Mouse (Mus musculus) left cerebral cortex, postnatal 36 days (tissue): ENCODE measurements around the gene Zfp458. TPM values are rescaled to one million over a fixed set of nuclear protein-coding genes. Genes with fewer than 3 reads are reported as not detected.
"Not testable (repeated sequence)": the region's sequence is repeated elsewhere in the genome, so short reads cannot be mapped to it uniquely, and the experiment has no call there.

Experiments used
- DNase-seq, 2 experiments: peaks; one replicate each; pipeline ENCODE4 v3.0.0; 2021 to 2022; ENCODE audit warnings: low spot score in 2 of 2, mixed read lengths in 1 of 2
- intact Hi-C: fragments of 180-260 bp; cut with DNase I; formaldehyde crosslinking; loops from one replicate; pipeline ENCODE4 v1.15.1; 2025
- total RNA-seq, 2 experiments: library from RNA; stranded (reverse); gene quantifications; 2 replicates each; pipeline ENCODE4 v1.2.3; 2021

The Zfp458 gene
- total RNA-seq = 10 to 100 TPM; 17.7 to 21.5 TPM

DNA sequence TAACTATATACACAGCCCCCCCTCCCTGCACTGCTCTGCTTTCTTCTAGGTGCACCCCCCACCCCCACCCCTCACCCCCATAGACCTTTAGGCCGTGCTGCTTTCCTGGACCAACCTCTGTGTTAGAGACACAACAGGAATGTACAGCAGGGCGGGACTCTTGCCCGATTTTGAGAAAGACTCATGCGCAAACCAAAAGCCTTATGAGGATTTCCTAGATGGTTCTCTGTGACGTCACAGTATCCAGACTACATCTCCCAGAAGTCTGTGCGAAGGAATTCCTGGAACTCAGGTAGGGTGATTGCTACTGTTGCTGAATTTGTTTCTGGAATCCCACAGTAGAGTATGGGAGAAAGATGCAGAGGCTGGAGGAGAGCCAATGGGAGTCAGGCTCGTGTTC is at the start of gene Zfp458:
Gene Zfp458 (minus strand): TSS at position 153 of the 400 bp plus-strand sequence.
- peak; percentile 9 to 14 for DNase-seq
- intact Hi-C loops = no loop called here

- DNase-seq = no peak
- intact Hi-C loops = loop anchor here (2.0 to 5.0 kb wide), 2 partner anchors 26 to 39 kb away; partner anchors contain the start of gene Zfp595
These were observed 28.5 kb upstream of the Zfp458 start for GRCm38 (mm10) chr13:67306718-67307117.

DNA sequence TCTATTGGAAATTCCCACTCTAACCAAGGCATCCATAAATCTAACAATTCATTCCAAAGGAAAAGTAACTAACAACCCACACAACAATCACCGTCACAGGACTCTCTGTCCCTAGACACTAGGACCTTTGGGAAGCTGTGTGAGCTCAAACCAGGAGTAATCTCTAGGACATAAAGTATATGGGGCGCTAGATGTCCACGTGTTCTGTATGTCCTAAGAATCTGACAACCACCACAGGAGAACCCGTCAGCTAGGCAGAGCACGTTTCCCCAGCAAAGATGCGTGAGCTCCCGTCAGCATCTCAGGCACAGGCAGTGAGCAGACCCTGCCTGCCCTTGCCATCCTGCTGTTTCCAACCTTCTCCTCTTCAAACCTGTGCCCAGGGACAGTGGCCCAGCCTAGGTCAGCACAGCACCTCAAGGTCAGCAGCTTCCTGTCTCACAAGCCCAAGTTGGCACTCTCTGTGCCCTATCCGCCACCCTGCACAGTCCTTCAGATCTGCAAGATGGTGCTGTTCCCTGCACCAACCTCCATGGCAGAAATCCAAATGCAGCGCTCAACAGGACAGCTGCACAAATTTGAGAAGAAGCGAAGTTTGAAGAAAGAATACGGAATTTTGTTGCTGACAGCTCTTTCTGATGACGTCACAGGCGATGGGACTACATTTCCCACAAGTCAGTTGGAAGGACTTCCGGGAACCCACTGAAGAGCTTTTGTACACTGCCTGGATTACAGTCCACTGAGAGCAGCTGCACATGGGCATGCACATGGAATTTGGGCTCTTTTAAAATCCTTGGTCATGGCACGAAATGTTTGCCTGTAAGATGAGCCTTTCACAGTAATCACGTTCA is 27.8 kb upstream of the Zfp458 start, which contains the start of gene Zfp457:
Gene Zfp457 (minus strand): TSS at position 664 of the 851 bp plus-strand sequence.
- DNase-seq = peak; percentile 88 to 91
- intact Hi-C loops = loop anchor here (2.0 to 5.0 kb wide), 2 partner anchors 27 to 39 kb away; partner anchors contain the start of gene Zfp595

DNA sequence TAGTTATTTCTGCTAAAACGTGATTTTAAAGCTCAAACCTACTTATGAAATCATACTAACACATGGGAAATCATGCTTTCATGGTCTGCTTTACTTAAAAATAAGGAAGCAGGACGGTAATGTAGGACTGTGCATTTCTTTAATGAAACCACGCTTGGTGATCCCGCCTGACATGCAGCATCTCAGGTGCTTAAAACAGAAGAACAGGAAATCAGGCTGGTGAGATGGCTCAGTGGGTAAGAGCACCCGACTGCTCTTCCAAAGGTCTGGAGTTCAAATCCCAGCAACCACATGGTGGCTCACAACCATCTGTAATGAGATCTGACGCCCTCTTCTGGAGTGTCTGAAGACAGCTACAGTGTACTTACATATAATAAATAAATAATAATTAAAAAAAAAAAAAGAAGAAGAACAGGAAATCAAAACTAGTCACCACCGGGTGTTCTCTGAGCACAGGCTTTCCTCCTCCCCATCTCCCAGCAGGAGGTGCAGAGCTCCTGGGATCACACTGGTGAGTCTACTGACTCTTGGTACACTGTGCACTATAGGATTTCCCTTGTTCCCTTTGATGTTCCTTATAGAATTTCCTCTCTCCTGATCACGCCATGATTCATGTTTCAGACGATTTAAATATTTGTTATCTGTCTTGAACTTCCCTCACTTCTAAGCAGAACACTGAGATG is 8.7 kb downstream of the Zfp458 start:
- intact Hi-C loops = loop anchor here (5.0 kb wide), 1 partner anchor 38 kb away; the partner anchor contains the start of gene Zfp457
- not testable (repeated sequence) for DNase-seq

- DNase-seq = peak; percentile 77
- intact Hi-C loops = loop anchor here (5.0 kb wide), 1 partner anchor 39 kb away; the partner anchor contains the start of gene Zfp457
These were observed 9.5 kb downstream of the Zfp458 start for GRCm38 (mm10) chr13:67268568-67269369.

GRCm38 (mm10) chr13:67214015-67214607 is 64.2 kb downstream of the Zfp458 start:
- no peak for DNase-seq
- intact Hi-C loops = no loop called here

Other genes starting within 250 kb of the Zfp458 start
- gene Zfp712, start 217.3 kb downstream of the Zfp458 start, total RNA-seq = 1 to 10 TPM; 3.8 to 4.9 TPM
- gene Zfp708, start 180.5 kb downstream of the Zfp458 start, total RNA-seq = 1 to 10 TPM; 2.6 to 2.7 TPM
- gene Gm28557, start 169.9 kb downstream of the Zfp458 start, total RNA-seq = 1 to 10 TPM; 1.8 to 2.7 TPM
- gene Rslcan18, start 162.2 kb downstream of the Zfp458 start, total RNA-seq = under 1 TPM; 0.16 to 0.35 TPM
- gene Zfp759, start 156.8 kb downstream of the Zfp458 start, total RNA-seq = 10 to 100 TPM in 1 of 2 experiments, 1 to 10 TPM in 1; 7.5 to 10.4 TPM
- 1 to 10 TPM; 4.8 to 6.5 TPM for gene Rsl1, start 105.3 kb downstream of the Zfp458 start, total RNA-seq
- 1 to 10 TPM; 3.3 to 3.4 TPM for gene Zfp455, start 84.0 kb downstream of the Zfp458 start, total RNA-seq
- gene Zfp457, start 28.0 kb upstream of the Zfp458 start, total RNA-seq = 1 to 10 TPM; 3.0 to 5.5 TPM
- 1 to 10 TPM; 2.0 to 3.8 TPM for gene Zfp595, start 54.1 kb upstream of the Zfp458 start, total RNA-seq
- not detected for gene Gm28044, start 82.1 kb upstream of the Zfp458 start, total RNA-seq
- gene Zfp953, start 82.1 kb upstream of the Zfp458 start, total RNA-seq = under 1 TPM; 0.91 to 1.00 TPM
- gene Gm28041, start 97.3 kb upstream of the Zfp458 start, total RNA-seq = under 1 TPM in 1 of 2 experiments, not detected in 1; 0.52 TPM
- 1 to 10 TPM in 1 of 2 experiments, under 1 TPM in 1; 0.86 to 1.2 TPM for gene Zfp456, start 97.3 kb upstream of the Zfp458 start, total RNA-seq
- 1 to 10 TPM; 3.2 to 3.7 TPM for gene Zfp429, start 121.4 kb upstream of the Zfp458 start, total RNA-seq
- gene Zfp459, start 143.0 kb upstream of the Zfp458 start, total RNA-seq = 1 to 10 TPM; 6.0 to 6.5 TPM
- 10 to 100 TPM; 12.6 TPM for gene Zfp874a, start 173.2 kb upstream of the Zfp458 start, total RNA-seq
- 10 to 100 TPM; 15.5 to 17.5 TPM for gene Zfp874b, start 205.8 kb upstream of the Zfp458 start, total RNA-seq
- gene Zfp58, start 222.1 kb upstream of the Zfp458 start, total RNA-seq = 1 to 10 TPM; 7.2 to 7.7 TPM
- 1 to 10 TPM in 1 of 2 experiments, not detected in 1; 1.8 TPM for gene Gm26965, start 247.7 kb upstream of the Zfp458 start, total RNA-seq
- gene Zfp87, start 247.7 kb upstream of the Zfp458 start, total RNA-seq = 10 to 100 TPM; 21.8 to 22.2 TPM